Mouse (Mus musculus) adipocyte (in vitro differentiated cells): Measurements from ENCODE around the gene Cacnb4.

Experiments
- DNase-seq: peaks from one replicate; pipeline ENCODE4 v3.0.0-alpha.2; 2016; ENCODE audit warnings: low spot score

Gene Cacnb4

DNA sequence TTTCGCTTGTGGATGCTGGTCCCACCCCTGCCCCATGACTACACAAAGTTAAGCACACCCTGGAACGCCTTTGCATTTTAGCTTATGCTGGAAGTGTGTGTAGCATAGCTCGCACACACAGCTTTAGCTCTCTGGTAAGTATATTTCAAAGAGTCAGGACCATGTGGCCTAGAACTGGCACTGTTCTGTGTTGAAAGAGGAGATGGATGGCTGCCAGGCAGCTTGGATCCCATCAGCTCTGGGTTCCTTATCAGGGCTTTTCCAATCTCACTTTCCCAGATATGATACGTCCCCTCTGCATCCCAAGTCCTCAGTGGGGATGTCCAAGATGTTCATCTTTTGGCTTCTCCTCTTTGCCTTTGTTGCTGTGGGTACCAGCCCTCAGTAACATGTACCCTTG, 157.9 kb downstream of the Cacnb4 start:
- DNase-seq, result no peak

GRCm38 (mm10) chr2:52516534-52516933, 160.1 kb downstream of the Cacnb4 start:
- DNase-seq, result no peak

GRCm38 (mm10) chr2:52512865-52513388, 163.7 kb downstream of the Cacnb4 start:
- no peak for DNase-seq

DNA sequence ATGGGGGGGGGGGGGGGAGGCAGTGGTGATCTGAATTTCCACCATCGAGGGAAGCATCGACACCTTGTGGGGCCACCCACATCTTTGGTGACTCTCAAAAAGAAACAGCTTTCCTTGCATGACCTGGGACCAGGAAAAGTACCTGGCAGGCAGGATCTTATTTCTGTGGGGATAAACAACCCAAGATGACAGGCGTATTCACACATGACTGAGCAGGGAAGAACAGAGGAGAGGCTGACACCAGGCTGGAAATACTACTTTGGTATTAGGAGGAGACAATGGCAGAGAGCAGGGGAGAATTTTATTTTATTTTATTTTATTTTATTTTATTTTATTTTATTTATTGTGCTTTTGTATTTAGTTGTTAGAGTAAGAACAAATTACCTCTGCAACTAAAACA, 164.4 kb downstream of the Cacnb4 start:
- DNase-seq, result no peak

GRCm38 (mm10) chr2:52511799-52512198, 164.8 kb downstream of the Cacnb4 start:
- no peak for DNase-seq

DNA sequence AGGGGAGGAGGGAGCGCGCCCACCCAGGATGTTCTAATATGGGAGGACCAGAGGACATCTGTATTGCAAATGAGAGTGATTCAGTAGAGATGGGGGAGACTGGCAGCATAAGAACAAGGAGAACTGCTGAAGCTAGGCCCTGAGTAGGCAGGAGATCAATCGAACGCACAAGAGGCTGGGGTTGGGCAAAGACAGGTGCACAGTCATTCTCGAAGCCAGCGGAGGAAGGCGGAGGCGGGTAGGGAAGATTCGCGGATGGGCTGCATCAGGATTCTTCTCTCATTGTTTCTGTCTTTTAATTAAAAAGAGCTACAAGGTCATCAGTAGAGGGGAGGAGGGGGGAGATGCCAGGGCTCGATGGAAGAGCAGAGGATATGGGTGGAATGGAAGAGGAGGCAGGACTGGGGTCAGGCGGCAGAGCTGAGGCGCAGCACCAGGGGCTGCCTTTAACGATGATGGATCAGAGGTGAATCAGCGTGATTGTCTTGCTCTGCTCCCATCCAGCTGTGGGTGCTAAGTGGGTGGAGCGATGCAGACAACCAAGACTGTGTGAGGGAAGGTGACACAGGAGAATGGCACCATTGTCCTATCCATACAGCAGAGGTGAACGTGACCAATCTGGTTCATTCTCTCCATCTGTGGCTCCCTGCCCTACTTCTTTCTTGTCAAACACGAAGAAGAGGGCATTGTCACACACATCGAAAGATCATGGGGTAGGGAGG, 166.7 kb downstream of the Cacnb4 start:
- DNase-seq, result no peak

- DNase-seq, result no peak
Observed at GRCm38 (mm10) chr2:52505164-52505563, 171.5 kb downstream of the Cacnb4 start.

DNA sequence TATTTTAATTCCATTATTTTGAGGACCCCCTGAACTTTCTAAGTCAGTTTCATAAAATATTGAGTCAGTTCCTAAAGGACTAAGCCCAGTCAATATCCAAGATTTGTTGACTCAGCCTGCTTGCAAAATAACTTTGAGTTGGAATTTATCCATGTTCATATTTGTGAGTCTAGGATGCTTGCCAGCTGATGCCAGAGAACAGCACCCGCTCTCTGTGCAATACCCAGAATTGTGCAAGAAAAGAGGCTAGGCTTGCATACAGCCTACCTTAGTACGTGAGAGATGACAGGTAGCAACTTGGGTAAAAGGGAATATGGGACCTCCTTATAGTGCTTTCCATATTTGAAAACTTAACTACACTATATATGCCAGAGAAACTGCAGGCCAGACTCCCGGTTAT, 171.9 kb downstream of the Cacnb4 start:
- peak; percentile 95 for DNase-seq

- no peak for DNase-seq
Observed at GRCm38 (mm10) chr2:52499849-52500262, 176.8 kb downstream of the Cacnb4 start.

- DNase-seq, result no peak
Observed at GRCm38 (mm10) chr2:52499101-52499537, 177.5 kb downstream of the Cacnb4 start.

DNA sequence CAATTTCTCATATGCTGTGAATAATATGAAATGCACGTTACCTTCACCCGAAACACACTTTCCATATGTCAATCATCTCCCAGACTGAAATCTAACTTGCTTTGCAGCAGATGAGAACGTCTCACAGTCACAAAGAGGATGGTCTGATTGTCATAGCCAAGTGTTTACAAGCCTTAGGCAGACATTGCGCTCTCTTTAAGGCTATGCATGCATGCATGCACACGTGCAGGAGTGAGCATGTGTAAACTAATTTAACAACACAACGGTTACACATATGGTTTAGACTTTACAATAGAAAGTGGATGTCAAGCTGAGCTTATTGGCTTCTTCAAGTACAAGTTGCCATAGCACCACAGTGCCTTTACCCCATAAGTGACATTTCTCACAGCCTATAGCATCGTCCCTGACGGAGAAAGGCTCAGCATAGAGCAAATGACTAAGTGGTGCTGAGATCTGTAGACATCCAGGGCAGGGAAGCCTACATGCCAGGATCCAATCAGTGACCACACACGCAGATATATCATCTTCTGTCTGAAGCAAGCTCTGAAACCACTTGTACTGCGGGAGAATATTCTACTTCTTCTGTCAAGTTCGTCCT, 181.4 kb downstream of the Cacnb4 start:
- no peak for DNase-seq

DNA sequence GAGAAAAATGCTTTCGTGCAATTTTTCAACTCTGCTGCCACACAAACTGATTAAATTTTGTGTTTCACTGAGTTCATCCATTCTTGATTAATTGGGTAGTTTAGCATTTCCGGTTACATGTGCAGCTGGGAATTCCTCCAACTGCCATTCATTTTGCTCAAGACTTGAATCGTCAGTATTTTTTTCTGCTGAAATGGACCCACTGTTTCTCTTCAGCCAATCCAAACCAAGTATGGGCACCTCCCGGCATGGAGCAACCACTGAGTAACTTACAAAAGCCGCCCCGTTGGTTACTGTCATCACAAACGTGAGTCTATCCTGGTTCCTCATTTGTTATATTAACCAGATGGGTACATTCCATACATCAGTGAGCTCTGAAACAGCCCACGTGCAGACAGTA, 182.4 kb downstream of the Cacnb4 start:
- DNase-seq, result peak; percentile 43

- peak; percentile 37 for DNase-seq
Observed at GRCm38 (mm10) chr2:52492867-52493266, 183.8 kb downstream of the Cacnb4 start.

DNA sequence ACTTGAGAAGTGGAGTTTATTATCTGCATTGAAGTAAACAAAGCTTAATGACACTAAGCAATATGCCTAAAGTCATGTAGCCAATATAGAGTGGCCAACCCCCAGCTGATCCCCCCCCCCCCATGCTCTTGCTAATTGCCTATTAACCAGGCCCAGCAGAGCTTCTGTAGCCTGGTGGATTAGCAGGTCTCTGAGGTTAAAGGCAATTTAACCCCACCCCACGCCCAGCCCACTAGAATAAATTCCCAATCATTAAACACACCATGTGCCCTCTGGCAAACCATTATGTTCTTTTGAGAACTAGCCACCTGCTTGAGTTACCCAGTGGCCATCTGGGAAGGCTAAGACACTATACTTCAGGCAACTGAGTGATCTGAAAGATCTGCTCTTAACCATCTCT, 186.8 kb downstream of the Cacnb4 start:
- DNase-seq, result no peak

- no peak for DNase-seq
Observed at GRCm38 (mm10) chr2:52483496-52483895, 193.1 kb downstream of the Cacnb4 start.

GRCm38 (mm10) chr2:52480476-52480875, 196.2 kb downstream of the Cacnb4 start:
- DNase-seq, result no peak

- DNase-seq, result no peak
Observed at GRCm38 (mm10) chr2:52478501-52478900, 198.1 kb downstream of the Cacnb4 start.

GRCm38 (mm10) chr2:52477550-52477907, 199.1 kb downstream of the Cacnb4 start:
- no peak for DNase-seq

- DNase-seq, result peak; percentile 30
Observed at GRCm38 (mm10) chr2:52476801-52477549, 199.7 kb downstream of the Cacnb4 start.

DNA sequence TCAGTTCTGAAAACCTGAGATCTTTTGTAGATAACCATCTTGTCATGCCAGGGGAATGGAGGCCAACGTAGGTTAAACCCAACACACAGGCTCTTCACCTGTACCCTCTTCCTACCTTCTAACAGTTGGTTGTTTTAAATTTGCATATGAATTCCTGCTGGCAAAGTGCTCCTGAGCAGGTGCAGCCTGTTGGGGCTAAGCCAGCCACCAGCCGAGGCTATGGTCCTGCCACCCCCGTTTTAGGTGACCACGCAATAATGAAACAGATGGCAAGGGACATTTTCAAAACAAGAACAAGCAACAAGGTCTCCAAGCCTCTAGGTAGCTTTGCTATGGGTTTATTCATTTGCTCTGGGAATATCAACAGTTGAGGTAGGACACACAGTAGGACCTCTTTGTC, 200.8 kb downstream of the Cacnb4 start:
- DNase-seq, result no peak

GRCm38 (mm10) chr2:52474570-52474969, 202.1 kb downstream of the Cacnb4 start:
- DNase-seq, result no peak

GRCm38 (mm10) chr2:52471545-52472291, 204.9 kb downstream of the Cacnb4 start:
- DNase-seq, result peak; percentile 60
